Mouse (Mus musculus) kidney, postnatal 0 days (tissue): Measurements from ENCODE around the gene Lrp4. TPM values are rescaled to one million over a fixed set of nuclear protein-coding genes. Genes with fewer than 3 reads are reported as not detected.

Experiments
- ATAC-seq: fragments of 200-750 bp; cut with Nextera tagmentation; replicated peaks from 2 replicates; pipeline ENCODE4 v1.8.0; 2017; ENCODE audit warnings: low read depth, moderate number of reproducible peaks, moderate TSS enrichment, moderate library complexity; ENCODE audit not compliant: low FRiP score
- DNase-seq: peaks from one replicate; pipeline ENCODE4 v3.0.0-alpha.2; 2016; ENCODE audit warnings: low spot score
- H3K27ac ChIP-seq: fragments of 300-500 bp; sonication (generic); 2 replicates; pipeline ENCODE4 v1.5.1; 2014; ENCODE audit warnings: mild to moderate bottlenecking
- H3K27me3 ChIP-seq: fragments of 300-500 bp; sonication (generic); 2 replicates; pipeline ENCODE4 v1.6.1; 2014; ENCODE audit warnings: low read length, mixed read lengths; ENCODE audit not compliant: insufficient read depth
- H3K36me3 ChIP-seq: fragments of 300-500 bp; sonication (generic); 2 replicates; pipeline ENCODE4 v1.6.1; 2014; ENCODE audit warnings: low read length, mixed read lengths; ENCODE audit not compliant: insufficient read depth
- H3K4me1 ChIP-seq: fragments of 300-500 bp; sonication (generic); replicated peaks from 2 replicates; pipeline ENCODE4 v1.6.1; 2014; ENCODE audit warnings: antibody characterized with exemption, low read length, mixed read lengths; ENCODE audit not compliant: insufficient read depth
- H3K4me2 ChIP-seq: fragments of 300-500 bp; sonication (generic); 2 replicates; pipeline ENCODE4 v1.6.1; 2014; ENCODE audit warnings: mild to moderate bottlenecking, low read length, moderate library complexity, mixed read lengths
- H3K4me3 ChIP-seq: fragments of 300-500 bp; sonication (generic); replicated peaks from 2 replicates; pipeline ENCODE4 v1.5.1; 2014; ENCODE audit warnings: low read depth, low read length
- H3K9ac ChIP-seq: fragments of 300-500 bp; sonication (generic); 2 replicates; pipeline ENCODE4 v1.6.1; 2014; ENCODE audit warnings: low read depth, low read length
- H3K9me3 ChIP-seq: fragments of 300-500 bp; sonication (generic); replicated peaks from 2 replicates; pipeline ENCODE4 v1.6.1; 2016; ENCODE audit warnings: low read length, inconsistent platforms, mixed read lengths
- CTCF ChIP-seq: IDR thresholded peaks from 2 replicates; pipeline ENCODE4 v1.5.1; 2016; ENCODE audit warnings: antibody characterized with exemption, low read depth, mild to moderate bottlenecking, moderate library complexity
- WGBS: fragments of 180-500 bp; shearing (Covaris S2); extraction: QIAGEN DNeasy Blood & Tissue Kit; methylation state at CpG from one replicate; pipeline ENCODE4 v1.1.7; 2014; 5-methylcytosine and 5-hydroxymethylcytosine counted together
- polyA plus RNA-seq: library from polyadenylated mRNA; unstranded; fragments of >200 nt; fragmentation: Nextera tagmentation; extraction: Ambion mirVana; gene quantifications from 2 replicates; pipeline ENCODE4 v1.2.1, GENCODE M21; 2015

Gene Lrp4
- polyA plus RNA-seq = 5.9 and 7.0 TPM in 2 replicates

- H3K4me2 ChIP-seq = peak within 1 kb of the TSS; percentile 96
- H3K27me3 ChIP-seq = no peaks in the 10 kb centered on the region
- peaks cover 10% of the 10 kb centered on the region for H3K4me1 ChIP-seq
- no peak for TF ChIP-seq CTCF
- no peaks in the 10 kb centered on the region for H3K9me3 ChIP-seq
- DNase-seq = peak; percentile 71
- peak within 1 kb of the TSS; percentile 90 for H3K27ac ChIP-seq
- peak within 1 kb of the TSS; percentile 80 for H3K4me3 ChIP-seq
- under 1% methylated on average over 30 of the region's 36 CpGs for WGBS
- H3K9ac ChIP-seq = peak within 1 kb of the TSS; percentile 86
- no peaks in the 10 kb centered on the region for H3K36me3 ChIP-seq
- peak; percentile 45 for ATAC-seq
These were observed at the start of gene Lrp4 for GRCm38 (mm10) chr2:91457259-91457655. TSS of gene Lrp4 (plus strand) at chr2:91457511.

- no peaks in the 10 kb centered on the region for H3K9me3 ChIP-seq
- H3K27ac ChIP-seq = no peak overlapping the region
- H3K9ac ChIP-seq = no peak overlapping the region
- 0 out of 2 replicates have a peak, but pooled peaks cover 8% of the 10 kb centered on the region for H3K4me1 ChIP-seq
- H3K36me3 ChIP-seq = no peaks in the 10 kb centered on the region
- DNase-seq (no peak), ATAC-seq (no peak)
- no peaks in the 10 kb centered on the region for H3K27me3 ChIP-seq
- 64% methylated on average over 2 of the region's 2 CpGs for WGBS
- TF ChIP-seq CTCF = no peak
- no peak overlapping the region for H3K4me2 ChIP-seq
- H3K4me3 ChIP-seq = no peak overlapping the region
These were observed 49.3 kb upstream of the Lrp4 start for GRCm38 (mm10) chr2:91408031-91408430.

GRCm38 (mm10) chr2:91411473-91411872 is 45.8 kb upstream of the Lrp4 start:
- no peaks in the 10 kb centered on the region for H3K27me3 ChIP-seq
- DNase-seq = no peak
- H3K36me3 ChIP-seq = no peaks in the 10 kb centered on the region
- TF ChIP-seq CTCF = no peak
- no peaks in the 10 kb centered on the region for H3K9me3 ChIP-seq
- no peak overlapping the region for H3K9ac ChIP-seq
- no peak for ATAC-seq
- WGBS = 80% methylated on average over 2 of the region's 2 CpGs
- H3K4me3 ChIP-seq = no peak overlapping the region
- 0 out of 2 replicates have a peak, but pooled peaks cover 8% of the 10 kb centered on the region for H3K4me1 ChIP-seq
- H3K27ac ChIP-seq = no peak overlapping the region
- H3K4me2 ChIP-seq = no peak overlapping the region

- peak; percentile 70 for DNase-seq
- no peak for TF ChIP-seq CTCF
- Histone ChIP-seq H3K27ac (0 out of 2 replicates have a peak overlapping the region, but pooled peaks have one; percentile 1), H3K9ac (no peak overlapping the region), H3K36me3 (no peaks in the 10 kb centered on the region), H3K4me3 (no peak overlapping the region), H3K27me3 (no peaks in the 10 kb centered on the region), H3K9me3 (no peaks in the 10 kb centered on the region), H3K4me2 (no peak overlapping the region), H3K4me1 (0 out of 2 replicates have a peak, but pooled peaks cover 8% of the 10 kb centered on the region)
- WGBS = 43% methylated on average over 5 of the region's 5 CpGs
- 0 out of 2 replicates have a peak, but pooled peaks have one; percentile 43 for ATAC-seq
These were observed 45.0 kb upstream of the Lrp4 start for GRCm38 (mm10) chr2:91412361-91412760.

- 53% methylated on average over 1 of the region's 1 CpGs for WGBS
- Histone ChIP-seq H3K9ac (no peak overlapping the region), H3K27ac (no peak overlapping the region), H3K36me3 (no peaks in the 10 kb centered on the region), H3K27me3 (no peaks in the 10 kb centered on the region), H3K9me3 (no peaks in the 10 kb centered on the region), H3K4me1 (0 out of 2 replicates have a peak, but pooled peaks cover 8% of the 10 kb centered on the region), H3K4me2 (no peak overlapping the region), H3K4me3 (no peak overlapping the region)
- TF ChIP-seq CTCF = no peak
- ATAC-seq (no peak), DNase-seq (no peak)
These were observed 43.5 kb upstream of the Lrp4 start for GRCm38 (mm10) chr2:91413811-91414210.

GRCm38 (mm10) chr2:91421641-91422040 is 35.7 kb upstream of the Lrp4 start:
- H3K9me3 ChIP-seq = no peaks in the 10 kb centered on the region
- no peak overlapping the region for H3K4me3 ChIP-seq
- H3K4me2 ChIP-seq = no peak overlapping the region
- DNase-seq = no peak
- H3K27me3 ChIP-seq = no peaks in the 10 kb centered on the region
- no peak overlapping the region for H3K9ac ChIP-seq
- H3K27ac ChIP-seq = no peak overlapping the region
- H3K4me1 ChIP-seq = no peaks in the 10 kb centered on the region
- H3K36me3 ChIP-seq = no peaks in the 10 kb centered on the region
- WGBS = 96% methylated on average over 5 of the region's 5 CpGs
- no peak for TF ChIP-seq CTCF
- ATAC-seq = no peak
